Mouse (Mus musculus): Measurements from ENCODE around the gene Taf3. TPM values are rescaled to one million over a fixed set of nuclear protein-coding genes. Genes with fewer than 3 reads are reported as not detected.

Taf3 gene
- polyA plus RNA-seq, 1 experiment from 2014 or later: 8.0 TPM

GRCm38 (mm10) chr2:9955576-9956535 lies 92.5 kb downstream of the Taf3 start:
- H3K4me3 ChIP-seq (replicated peaks): no peak overlapping the region
- no peak for DNase-seq
- peaks cover 25% of the 10 kb centered on the region for H3K4me1 ChIP-seq (replicated peaks)
- WGBS (ENCODE audit: insufficient replicate concordance): 56% methylated on average over 9 of the region's 9 CpGs
- ATAC-seq (ENCODE audit: low read depth): no peak
- H3K9ac ChIP-seq: no peak overlapping the region
- no peak overlapping the region for H3K27ac ChIP-seq
- H3K4me2 ChIP-seq: no peak overlapping the region
- H3K27me3 ChIP-seq: no peaks in the 10 kb centered on the region
- no peaks in the 10 kb centered on the region for H3K36me3 ChIP-seq
- H3K9me3 ChIP-seq (replicated peaks): no peaks in the 10 kb centered on the region

- no peak for DNase-seq
- Histone ChIP-seq H3K4me2 (no peak overlapping the region), H3K27me3 (no peaks in the 10 kb centered on the region), H3K9ac (no peak overlapping the region), H3K9me3 (replicated peaks) (no peaks in the 10 kb centered on the region), H3K4me3 (replicated peaks) (no peak overlapping the region), H3K36me3 (no peaks in the 10 kb centered on the region; the same call in 1 of the 2 replicates), H3K4me1 (replicated peaks) (no peaks in the 10 kb centered on the region), H3K27ac (no peak overlapping the region)
- WGBS (ENCODE audit: insufficient replicate concordance): 40% methylated on average over 3 of the region's 3 CpGs
- ATAC-seq (ENCODE audit: low read depth): no peak
These were observed 101.7 kb downstream of the Taf3 start for GRCm38 (mm10) chr2:9946739-9947138.

- DNase-seq (no peak), ATAC-seq (ENCODE audit: low read depth) (no peak)
- 81% methylated on average over 4 of the region's 4 CpGs for WGBS (ENCODE audit: insufficient replicate concordance)
- Histone ChIP-seq H3K36me3 (no peaks in the 10 kb centered on the region; the same call in 1 of the 2 replicates), H3K9ac (no peak overlapping the region), H3K27ac (no peak overlapping the region), H3K4me2 (no peak overlapping the region), H3K4me1 (replicated peaks) (no peaks in the 10 kb centered on the region), H3K27me3 (no peaks in the 10 kb centered on the region), H3K4me3 (replicated peaks) (no peak overlapping the region), H3K9me3 (replicated peaks) (no peaks in the 10 kb centered on the region)
These were observed 102.8 kb downstream of the Taf3 start for GRCm38 (mm10) chr2:9945611-9946010.

GRCm38 (mm10) chr2:9943011-9943410 lies 105.4 kb downstream of the Taf3 start:
- DNase-seq: no peak

GRCm38 (mm10) chr2:9939250-9939649 lies 109.1 kb downstream of the Taf3 start:
- H3K27ac ChIP-seq: no peak overlapping the region
- WGBS (ENCODE audit: insufficient replicate concordance): 94% methylated on average over 4 of the region's 4 CpGs
- no peak overlapping the region for H3K4me2 ChIP-seq
- H3K4me1 ChIP-seq (replicated peaks): no peaks in the 10 kb centered on the region
- H3K36me3 ChIP-seq: peaks cover 10% of the 10 kb centered on the region
- ATAC-seq (ENCODE audit: low read depth): peak; percentile 20; the same call in 1 of the 2 replicates
- no peak overlapping the region for H3K9ac ChIP-seq
- no peak overlapping the region for H3K4me3 ChIP-seq (replicated peaks)
- H3K9me3 ChIP-seq (replicated peaks): no peaks in the 10 kb centered on the region
- DNase-seq: no peak
- no peaks in the 10 kb centered on the region for H3K27me3 ChIP-seq

More at GRCm38 (mm10) chr2:9943011-9943410, 105.4 kb downstream of the Taf3 start:
- no peak for ATAC-seq (ENCODE audit: low read depth)
- Histone ChIP-seq H3K36me3 (peaks cover 10% of the 10 kb centered on the region), H3K9ac (no peak overlapping the region), H3K4me2 (no peak overlapping the region), H3K9me3 (replicated peaks) (no peaks in the 10 kb centered on the region), H3K27ac (no peak overlapping the region), H3K4me1 (replicated peaks) (no peaks in the 10 kb centered on the region), H3K27me3 (no peaks in the 10 kb centered on the region), H3K4me3 (replicated peaks) (no peak overlapping the region)
- WGBS (ENCODE audit: insufficient replicate concordance): 73% methylated on average over 1 of the region's 1 CpGs

GRCm38 (mm10) chr2:9935965-9936364 lies 112.4 kb downstream of the Taf3 start:
- no peaks in the 10 kb centered on the region for H3K4me1 ChIP-seq (replicated peaks)
- ATAC-seq (ENCODE audit: low read depth): no peak
- no peaks in the 10 kb centered on the region for H3K9me3 ChIP-seq (replicated peaks)
- H3K9ac ChIP-seq: no peak overlapping the region
- H3K4me3 ChIP-seq (replicated peaks): no peak overlapping the region
- DNase-seq: no peak
- 50% methylated on average over 1 of the region's 1 CpGs for WGBS (ENCODE audit: insufficient replicate concordance)
- peaks cover 10% of the 10 kb centered on the region for H3K36me3 ChIP-seq
- H3K27me3 ChIP-seq: no peaks in the 10 kb centered on the region
- H3K4me2 ChIP-seq: no peak overlapping the region
- no peak overlapping the region for H3K27ac ChIP-seq

- H3K4me1 ChIP-seq (replicated peaks): 0 out of 2 replicates have a peak, but pooled peaks cover 3% of the 10 kb centered on the region
- H3K4me3 ChIP-seq (replicated peaks): no peak overlapping the region
- no peak overlapping the region for H3K27ac ChIP-seq
- WGBS (ENCODE audit: insufficient replicate concordance): 70% methylated on average over 4 of the region's 4 CpGs
- ATAC-seq (ENCODE audit: low read depth): no peak
- H3K9me3 ChIP-seq (replicated peaks): no peaks in the 10 kb centered on the region
- no peaks in the 10 kb centered on the region for H3K27me3 ChIP-seq
- 0 out of 2 replicates have a peak, but pooled peaks cover 12% of the 10 kb centered on the region for H3K36me3 ChIP-seq
- DNase-seq: no peak
- no peak overlapping the region for H3K9ac ChIP-seq
- no peak overlapping the region for H3K4me2 ChIP-seq
These were observed 121.5 kb downstream of the Taf3 start for GRCm38 (mm10) chr2:9926905-9927283.

GRCm38 (mm10) chr2:9926194-9926904 lies 122.0 kb downstream of the Taf3 start:
- WGBS (ENCODE audit: insufficient replicate concordance): 37% methylated on average over 7 of the region's 7 CpGs
- ATAC-seq (ENCODE audit: low read depth): no peak
- Histone ChIP-seq H3K36me3 (0 out of 2 replicates have a peak, but pooled peaks cover 12% of the 10 kb centered on the region), H3K4me3 (replicated peaks) (no peak overlapping the region), H3K9ac (no peak overlapping the region), H3K27me3 (no peaks in the 10 kb centered on the region), H3K27ac (peak overlapping the region; percentile 70), H3K9me3 (replicated peaks) (no peaks in the 10 kb centered on the region), H3K4me1 (replicated peaks) (0 out of 2 replicates have a peak, but pooled peaks cover 3% of the 10 kb centered on the region), H3K4me2 (peak overlapping the region; percentile 29; the same call in 1 of the 2 replicates)
- no peak for DNase-seq

GRCm38 (mm10) chr2:9918691-9919471 lies 129.5 kb downstream of the Taf3 start:
- Histone ChIP-seq H3K9ac (no peak overlapping the region), H3K4me3 (replicated peaks) (no peak overlapping the region), H3K4me1 (replicated peaks) (0 out of 2 replicates have a peak, but pooled peaks cover 11% of the 10 kb centered on the region), H3K27me3 (no peaks in the 10 kb centered on the region), H3K27ac (peak overlapping the region; percentile 65), H3K4me2 (0 out of 2 replicates have a peak overlapping the region, but pooled peaks have one; percentile 4), H3K9me3 (replicated peaks) (no peaks in the 10 kb centered on the region), H3K36me3 (peaks cover 45% of the 10 kb centered on the region)
- DNase-seq (no peak), ATAC-seq (ENCODE audit: low read depth) (peak; percentile 71)
- WGBS (ENCODE audit: insufficient replicate concordance): 72% methylated on average over 17 of the region's 17 CpGs

- Histone ChIP-seq H3K9ac (no peak overlapping the region), H3K27ac (no peak overlapping the region), H3K4me3 (replicated peaks) (no peak overlapping the region), H3K9me3 (replicated peaks) (no peaks in the 10 kb centered on the region), H3K4me1 (replicated peaks) (0 out of 2 replicates have a peak, but pooled peaks cover 16% of the 10 kb centered on the region), H3K4me2 (no peak overlapping the region), H3K36me3 (peaks cover 39% of the 10 kb centered on the region), H3K27me3 (no peaks in the 10 kb centered on the region)
- no peak for ATAC-seq (ENCODE audit: low read depth)
- WGBS (ENCODE audit: insufficient replicate concordance): 84% methylated on average over 9 of the region's 9 CpGs
- DNase-seq: no peak
These were observed 130.8 kb downstream of the Taf3 start for GRCm38 (mm10) chr2:9917602-9918001.
